Mouse (Mus musculus) frontal cortex, postnatal 14 days (tissue): ENCODE measurements around the gene Ttc30b.
"Not testable (repeated sequence)": the region's sequence is repeated elsewhere in the genome, so short reads cannot be mapped to it uniquely, and the experiment has no call there.

Experiments
- DNase-seq, 2 experiments: peaks; one replicate each; pipeline ENCODE4 v3.0.0; 2022; ENCODE audit warnings: low spot score in 2 of 2

Gene Ttc30b

GRCm38 (mm10) chr2:75938117-75939063 lies at the start of gene Ttc30b:
Gene Ttc30b, minus strand, starts transcription at chr2:75938585.
- DNase-seq = peak; percentile 56 to 64

- DNase-seq = no peak
Measured at GRCm38 (mm10) chr2:75987739-75988138, 49.4 kb upstream of the Ttc30b start.

- peak; percentile 61 to 63 for DNase-seq
Measured at GRCm38 (mm10) chr2:75985124-75985523, 46.7 kb upstream of the Ttc30b start.

GRCm38 (mm10) chr2:75983847-75984246 lies 45.5 kb upstream of the Ttc30b start:
- DNase-seq = no peak

GRCm38 (mm10) chr2:75983091-75983490 lies 44.7 kb upstream of the Ttc30b start:
- DNase-seq = no peak

GRCm38 (mm10) chr2:75982626-75983025 lies 44.2 kb upstream of the Ttc30b start:
- no peak for DNase-seq

GRCm38 (mm10) chr2:75981440-75982081 lies 43.2 kb upstream of the Ttc30b start, which contains the start of gene Ttc30a1:
Gene Ttc30a1, minus strand, starts transcription at chr2:75981967.
- peak; percentile 70 to 72 for DNase-seq

GRCm38 (mm10) chr2:75980933-75981439 lies 42.6 kb upstream of the Ttc30b start:
- DNase-seq = not testable (repeated sequence)

- DNase-seq = not testable (repeated sequence)
Measured at GRCm38 (mm10) chr2:75977752-75978368, 39.5 kb upstream of the Ttc30b start, which contains the start of gene Ttc30a2. Gene Ttc30a2, minus strand, starts transcription at chr2:75978170.

- not testable (repeated sequence) for DNase-seq
Measured at GRCm38 (mm10) chr2:75976070-75976469, 37.7 kb upstream of the Ttc30b start.

- DNase-seq = no peak
Measured at GRCm38 (mm10) chr2:75974131-75974530, 35.7 kb upstream of the Ttc30b start.

GRCm38 (mm10) chr2:75964972-75965371 lies 26.6 kb upstream of the Ttc30b start:
- peak; percentile 56 to 67 for DNase-seq

GRCm38 (mm10) chr2:75964512-75964911 lies 26.1 kb upstream of the Ttc30b start:
- peak in 1 of 2 experiments; percentile 52 for DNase-seq

- DNase-seq = no peak
Measured at GRCm38 (mm10) chr2:75964051-75964450, 25.7 kb upstream of the Ttc30b start.

- DNase-seq = no peak
Measured at GRCm38 (mm10) chr2:75963211-75963840, 24.9 kb upstream of the Ttc30b start.

GRCm38 (mm10) chr2:75960366-75961330 lies 22.3 kb upstream of the Ttc30b start:
- DNase-seq = no peak

GRCm38 (mm10) chr2:75959850-75960365 lies 21.5 kb upstream of the Ttc30b start:
- DNase-seq = no peak

- DNase-seq = no peak
Measured at GRCm38 (mm10) chr2:75959183-75959849, 20.9 kb upstream of the Ttc30b start.

- DNase-seq = no peak
Measured at GRCm38 (mm10) chr2:75955709-75956108, 17.3 kb upstream of the Ttc30b start.
